Comparison of ENCODE assay signal across 31 mouse cellular contexts in the genomic region with DNA sequence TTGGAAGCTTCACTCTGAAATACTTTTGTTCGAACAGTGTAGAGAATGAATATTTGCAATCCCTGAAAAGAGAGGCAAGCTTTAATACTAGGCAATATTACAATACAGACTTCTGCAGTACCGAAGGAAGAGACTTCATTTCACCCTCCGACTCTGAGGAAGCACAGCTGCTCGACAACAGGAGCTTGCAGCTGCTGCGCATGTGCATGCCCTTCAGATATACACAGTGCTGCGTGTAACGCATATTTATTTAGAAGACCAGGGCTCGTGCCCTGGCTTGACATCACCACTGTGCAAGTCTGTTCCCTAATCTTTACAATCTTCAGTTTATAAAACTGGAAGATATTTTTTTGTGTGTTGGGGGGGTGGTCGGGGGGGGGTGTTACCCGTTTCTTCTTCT. TPM values are rescaled to one million over a fixed set of nuclear protein-coding genes. Genes with fewer than 3 reads are reported as not detected.
DNase-seq lines count a peak whose midpoint lies in the region; ATAC-seq lines count a peak whose summit lies in the region.
"Had no signal": no experiment of that assay in that cellular context is flagged by ENCODE, and none has a peak within 500 bp of the region (broad histone marks: within the 10 kb centered on the region; RNA-seq: fewer than 3 reads in every experiment).

No protein-coding gene starts in this region.

- no peak overlapping the region for H3K27ac ChIP-seq in lung, embryonic 15.5 days
- no peak overlapping the region for H3K27ac ChIP-seq in intestine, embryonic 15.5 days
- no peak overlapping the region for H3K27ac ChIP-seq in intestine, embryonic 16.5 days (ENCODE audit: low read length)
- H3K27ac ChIP-seq: embryonic facial prominence, embryonic 13.5 days; gastrocnemius, adult 2 months; heart, adult 2 months; hindbrain, embryonic 13.5 days; layer of hippocampus, adult 2 months; liver, embryonic 14.5 days; macrophage; midbrain, embryonic 13.5 days; neural tube, embryonic 13.5 days had no signal

- H3K4me2 ChIP-seq in lung, embryonic 15.5 days: peak overlapping the region; percentile 33
- H3K4me2 ChIP-seq in intestine, embryonic 15.5 days (replicated peaks): 0 out of 2 replicates have a peak overlapping the region, but pooled peaks have one; percentile 11
- no peak overlapping the region for H3K4me2 ChIP-seq in intestine, embryonic 16.5 days (ENCODE audit: low read depth, low read length)
- H3K4me2 ChIP-seq: embryonic facial prominence, embryonic 13.5 days; heart, embryonic 12.5 days; hindbrain, embryonic 13.5 days; midbrain, embryonic 13.5 days; neural tube, embryonic 13.5 days had no signal

- WGBS in lung, embryonic 15.5 days: 44% methylated on average over 10 of the region's 10 CpGs
- 40% methylated on average over 10 of the region's 10 CpGs for WGBS in intestine, embryonic 15.5 days
- 58% methylated on average over 10 of the region's 10 CpGs for WGBS in intestine, embryonic 16.5 days

- ATAC-seq in lung, embryonic 15.5 days (ENCODE audit: borderline replicate concordance, extremely low read depth, low FRiP score, low TSS enrichment): peak; percentile 59; the same call in 1 of the 2 replicates
- ATAC-seq in intestine, embryonic 15.5 days: no peak
- ATAC-seq in intestine, embryonic 16.5 days: peak; percentile 22; the same call in 1 of the 2 replicates
- ATAC-seq: forebrain, embryonic 16.5 days; inflammation-experienced regulatory T-cells, adult 6 months; midbrain, embryonic 13.5 days had no signal

- no peaks in the 10 kb centered on the region for H3K27me3 ChIP-seq in lung, embryonic 15.5 days
- H3K27me3 ChIP-seq in intestine, embryonic 15.5 days (replicated peaks): no peaks in the 10 kb centered on the region
- H3K27me3 ChIP-seq in intestine, embryonic 16.5 days (replicated peaks; ENCODE audit: control insufficient read depth, insufficient read depth, low read length): no peaks in the 10 kb centered on the region
- H3K27me3 ChIP-seq: embryonic facial prominence, embryonic 13.5 days; heart, embryonic 12.5 days; hindbrain, embryonic 13.5 days; midbrain, embryonic 13.5 days; neural tube, embryonic 13.5 days had no signal

- no peaks in the 10 kb centered on the region for H3K4me1 ChIP-seq in lung, embryonic 15.5 days
- no peaks in the 10 kb centered on the region for H3K4me1 ChIP-seq in intestine, embryonic 15.5 days (replicated peaks)
- no peaks in the 10 kb centered on the region for H3K4me1 ChIP-seq in intestine, embryonic 16.5 days (ENCODE audit: control insufficient read depth, insufficient read depth, low read length)
- H3K4me1 ChIP-seq: embryonic facial prominence, embryonic 13.5 days; heart, embryonic 12.5 days; hindbrain, embryonic 13.5 days; midbrain, embryonic 13.5 days; neural tube, embryonic 13.5 days had no signal

- no peak overlapping the region for H3K9ac ChIP-seq in lung, embryonic 15.5 days
- no peak overlapping the region for H3K9ac ChIP-seq in intestine, embryonic 15.5 days
- H3K9ac ChIP-seq in intestine, embryonic 16.5 days (ENCODE audit: low read depth, low read length): no peak overlapping the region
- H3K9ac ChIP-seq: embryonic facial prominence, embryonic 13.5 days; heart, embryonic 12.5 days; hindbrain, embryonic 13.5 days; liver, embryonic 14.5 days; midbrain, embryonic 13.5 days; neural tube, embryonic 13.5 days had no signal

- no peaks in the 10 kb centered on the region for H3K9me3 ChIP-seq in lung, embryonic 15.5 days
- no peaks in the 10 kb centered on the region for H3K9me3 ChIP-seq in intestine, embryonic 15.5 days
- H3K9me3 ChIP-seq in intestine, embryonic 16.5 days (ENCODE audit: control insufficient read depth, low read length): no peaks in the 10 kb centered on the region
- H3K9me3 ChIP-seq: embryonic facial prominence, embryonic 13.5 days; heart, embryonic 12.5 days; hindbrain, embryonic 13.5 days; midbrain, embryonic 13.5 days; neural tube, embryonic 13.5 days had no signal

- no peak overlapping the region for H3K4me3 ChIP-seq in lung, embryonic 15.5 days
- no peak overlapping the region for H3K4me3 ChIP-seq in intestine, embryonic 15.5 days (replicated peaks)
- no peak overlapping the region for H3K4me3 ChIP-seq in intestine, embryonic 16.5 days (ENCODE audit: low read length)
- H3K4me3 ChIP-seq: embryonic facial prominence, embryonic 13.5 days; erythroblast, embryonic 14.5 days; gastrocnemius, adult 2 months; heart, adult 2 months; heart, embryonic 12.5 days; hindbrain, embryonic 13.5 days; layer of hippocampus, adult 2 months; midbrain, embryonic 13.5 days; neural tube, embryonic 13.5 days had no signal

- no peaks in the 10 kb centered on the region for H3K36me3 ChIP-seq in lung, embryonic 15.5 days
- no peaks in the 10 kb centered on the region for H3K36me3 ChIP-seq in intestine, embryonic 15.5 days
- H3K36me3 ChIP-seq in intestine, embryonic 16.5 days (ENCODE audit: control insufficient read depth, insufficient read depth, low read length): no peaks in the 10 kb centered on the region
- H3K36me3 ChIP-seq: embryonic facial prominence, embryonic 13.5 days; heart, embryonic 12.5 days; hindbrain, embryonic 13.5 days; midbrain, embryonic 13.5 days; neural tube, embryonic 13.5 days had no signal

- DNase-seq in kidney, postnatal 10 days: peak; percentile 54
- no peak for DNase-seq in kidney, postnatal 25 days
- no peak for DNase-seq in lung, postnatal 25 days (ENCODE audit: low spot score)
- no peak for DNase-seq in heart, adult 18-20 months
- DNase-seq: adrenal gland, postnatal 25 days; B cell, adult 2 months; cerebellum, adult 11-12 months; cerebellum, adult 9-11 months; embryo, embryonic 11 days; gastrocnemius, adult 2 months; gastrocnemius, postnatal 36 days; heart, adult 2 months; heart, postnatal 4 days; left cerebral cortex, postnatal 4 days; liver; right cerebral cortex, postnatal 4 days; thymus, postnatal 14 days had no signal

RNA-seq across cellular contexts. Expression of a gene that starts 7.7 kb away (rescaled TPM):
- 130 and 135 TPM in 2 replicates for polyA plus RNA-seq in lung, embryonic 15.5 days (2015; fragmentation: Nextera tagmentation; extraction: Ambion mirVana)
- 225 and 226 TPM in 2 replicates for polyA plus RNA-seq in intestine, embryonic 15.5 days (2015; fragmentation: Nextera tagmentation; extraction: Ambion mirVana)
- 303 and 353 TPM in 2 replicates for polyA plus RNA-seq in intestine, embryonic 16.5 days (2015; fragmentation: Nextera tagmentation; extraction: Ambion mirVana)
- 10 to 100 TPM; 40.4 to 45.4 TPM for total RNA-seq in heart, adult 18-20 months (2021)
